Mouse (Mus musculus) left cerebral cortex, adult 11 months (tissue): Measurements from ENCODE around the gene Gbf1.

Experiments
- DNase-seq: peaks from one replicate; pipeline ENCODE4 v3.0.0; 2022; ENCODE audit warnings: low spot score

The Gbf1 gene

GRCm38 (mm10) chr19:46223118-46223517 lies 70.8 kb downstream of the Gbf1 start:
- no peak for DNase-seq

- DNase-seq: no peak
These were observed 72.6 kb downstream of the Gbf1 start for GRCm38 (mm10) chr19:46224882-46225281.

GRCm38 (mm10) chr19:46225506-46225905 lies 73.2 kb downstream of the Gbf1 start:
- no peak for DNase-seq

GRCm38 (mm10) chr19:46226295-46226694 lies 74.0 kb downstream of the Gbf1 start:
- no peak for DNase-seq

DNA sequence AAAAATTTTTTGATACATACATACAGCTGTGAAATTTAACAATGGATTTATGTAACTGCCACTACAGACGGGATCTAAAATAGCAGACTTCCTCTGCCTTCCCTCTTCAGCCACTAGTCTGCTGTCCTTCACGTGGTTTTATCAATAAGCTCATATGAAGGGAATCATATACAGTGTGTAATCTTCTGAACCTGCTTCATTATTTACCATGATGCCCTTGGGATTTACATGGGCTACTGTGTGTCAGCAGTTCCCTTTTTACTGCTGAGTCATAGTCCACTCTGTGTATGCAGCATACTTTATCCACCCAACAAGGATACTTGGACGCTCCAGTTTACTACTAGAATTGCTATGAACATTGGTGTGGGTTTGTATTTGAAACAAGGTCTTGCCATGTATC lies 75.0 kb downstream of the Gbf1 start:
- no peak for DNase-seq

DNA sequence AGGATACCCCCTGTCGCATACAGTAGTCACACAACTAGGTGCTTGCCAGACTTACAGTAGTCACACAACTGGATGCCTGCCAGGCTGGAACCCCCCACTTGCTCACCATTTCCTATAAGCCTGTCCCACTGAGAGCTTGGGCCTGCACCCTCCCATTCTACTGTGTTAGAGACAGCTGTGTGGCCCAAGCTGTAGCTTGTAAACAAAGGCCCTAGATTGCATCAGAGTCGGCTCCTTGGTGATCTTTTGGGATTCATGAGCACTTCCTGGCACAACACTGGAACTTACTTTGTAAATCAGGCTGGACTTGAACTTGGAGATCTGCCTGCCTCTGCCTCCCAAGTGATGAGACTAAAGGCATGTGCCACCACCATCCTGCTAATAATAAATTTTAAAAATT lies 82.1 kb downstream of the Gbf1 start:
- no peak for DNase-seq

DNA sequence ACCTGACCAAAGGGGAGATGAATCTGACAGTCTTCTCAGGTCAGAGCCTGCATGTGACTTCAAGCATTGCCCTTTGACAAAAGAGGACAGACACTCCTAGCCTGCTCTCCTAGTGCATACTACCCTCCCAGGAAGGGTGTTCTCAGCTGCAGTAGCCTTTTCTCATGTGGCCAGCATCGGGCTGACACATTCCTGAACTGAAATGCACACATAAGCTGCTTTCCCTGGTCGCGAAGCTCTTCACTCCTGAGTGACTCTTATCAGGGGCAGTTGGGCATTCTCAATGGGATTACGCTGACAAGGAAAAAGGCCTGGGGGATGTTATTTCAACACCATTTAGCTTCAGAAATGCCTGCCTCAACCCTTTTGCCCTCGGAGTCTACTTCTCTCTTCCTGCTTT lies 84.3 kb downstream of the Gbf1 start:
- DNase-seq: no peak

- DNase-seq: no peak
These were observed 87.9 kb downstream of the Gbf1 start for GRCm38 (mm10) chr19:46240246-46240645.

- DNase-seq: no peak
These were observed 90.1 kb downstream of the Gbf1 start for GRCm38 (mm10) chr19:46242416-46242815.

GRCm38 (mm10) chr19:46244628-46245027 lies 92.3 kb downstream of the Gbf1 start:
- DNase-seq: no peak

- DNase-seq: no peak
These were observed 96.7 kb downstream of the Gbf1 start for GRCm38 (mm10) chr19:46248991-46249390.

GRCm38 (mm10) chr19:46254163-46254752 lies 101.9 kb downstream of the Gbf1 start:
- DNase-seq: no peak

- no peak for DNase-seq
These were observed 112.5 kb downstream of the Gbf1 start for GRCm38 (mm10) chr19:46264762-46265161.

DNA sequence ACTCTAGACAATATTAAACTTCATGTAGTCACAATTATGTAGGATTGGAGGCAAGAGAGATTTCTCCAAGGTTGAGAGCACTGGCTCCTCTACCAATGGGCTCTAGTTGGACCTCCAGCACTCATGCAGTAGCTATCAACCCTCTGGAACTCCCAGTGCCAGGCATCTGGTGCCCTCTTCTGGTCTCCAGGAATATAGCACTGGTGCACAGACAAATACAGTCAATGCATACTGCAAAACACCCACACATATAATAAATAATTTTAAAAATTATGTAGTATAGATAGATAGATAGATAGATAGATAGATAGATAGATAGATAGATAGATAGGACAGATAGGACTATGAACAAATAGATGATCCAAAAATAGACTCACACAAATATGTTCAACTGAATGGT lies 123.0 kb downstream of the Gbf1 start:
- DNase-seq: no peak

GRCm38 (mm10) chr19:46282081-46282849 lies 130.0 kb downstream of the Gbf1 start:
- DNase-seq: no peak

DNA sequence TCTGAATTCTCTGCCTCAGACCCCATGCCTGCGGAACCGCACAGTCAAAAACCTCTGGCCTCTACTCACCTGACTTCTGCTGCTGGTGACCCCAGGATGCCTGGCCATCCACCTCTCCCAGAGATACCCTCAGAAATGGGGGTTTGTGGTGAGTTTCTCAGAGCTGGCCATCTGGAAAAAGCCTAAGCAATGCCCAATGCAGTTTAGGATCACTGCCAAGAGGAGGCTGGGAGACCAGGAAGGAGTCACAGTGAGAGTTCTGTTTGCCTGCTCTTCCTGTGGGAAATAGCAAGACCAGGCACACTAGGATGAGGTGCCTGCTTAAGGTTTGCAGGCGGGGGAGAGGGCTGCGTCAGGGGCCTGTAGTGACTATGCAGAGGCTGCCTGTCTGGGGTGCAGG lies 132.4 kb downstream of the Gbf1 start:
- no peak for DNase-seq

DNA sequence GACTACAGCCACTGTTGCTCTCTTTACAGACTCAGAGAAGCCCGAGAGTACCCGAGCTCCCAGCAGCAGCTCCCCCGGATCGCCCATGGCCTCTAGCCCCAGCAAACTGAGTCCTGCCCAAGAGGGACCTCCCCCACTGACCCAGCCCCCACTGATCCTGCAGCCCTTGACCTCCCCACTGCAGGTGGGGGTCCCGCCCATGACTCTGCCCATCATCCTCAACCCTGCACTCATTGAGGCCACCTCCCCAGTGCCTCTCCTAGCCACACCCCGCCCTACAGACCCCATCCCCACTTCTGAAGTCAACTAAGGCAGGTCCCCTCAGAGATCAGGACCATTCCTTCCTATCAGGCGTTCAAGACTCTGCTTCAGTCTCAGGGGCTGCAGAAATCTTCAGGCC lies 133.3 kb downstream of the Gbf1 start:
- no peak for DNase-seq

DNA sequence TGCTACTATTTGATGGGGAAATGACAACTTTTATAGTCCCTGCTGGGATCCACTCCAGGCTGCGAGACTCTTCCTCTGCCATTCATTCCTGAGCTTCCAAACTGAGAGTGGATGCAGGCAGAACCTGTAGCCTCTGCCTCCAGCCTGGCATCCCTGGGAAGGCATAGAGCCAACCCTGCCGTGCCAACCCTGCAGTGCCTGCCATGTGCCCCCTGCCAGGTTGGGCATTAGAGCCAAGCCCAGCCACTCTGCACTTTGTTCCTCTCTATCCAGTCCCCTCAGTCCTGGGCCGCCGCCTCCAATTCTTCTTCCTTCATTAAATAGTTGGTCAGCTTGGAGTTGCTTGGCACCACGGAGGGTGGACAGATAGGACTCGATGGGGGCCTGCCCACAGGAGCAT lies 133.7 kb downstream of the Gbf1 start:
- no peak for DNase-seq

DNA sequence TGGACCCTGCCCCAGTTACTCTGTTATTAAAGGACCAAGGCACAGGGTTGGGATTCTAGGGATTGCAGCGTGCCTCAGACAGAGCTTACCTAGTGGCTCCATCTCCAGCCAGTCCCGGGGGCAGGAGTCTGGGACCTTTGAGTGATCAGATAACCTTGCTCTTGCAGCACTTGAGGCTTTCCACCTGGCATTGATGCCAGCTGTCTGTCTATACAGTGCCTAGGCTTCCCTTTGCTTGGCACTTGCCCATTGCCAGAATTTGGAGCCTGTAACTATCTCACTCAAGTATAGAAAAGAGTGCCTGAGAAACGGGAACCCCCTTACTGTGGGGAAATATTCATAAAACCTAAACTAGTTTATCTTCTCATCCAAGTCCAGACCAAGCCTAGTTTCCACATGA lies 134.6 kb downstream of the Gbf1 start:
- DNase-seq: no peak

GRCm38 (mm10) chr19:46287566-46287965 lies 135.3 kb downstream of the Gbf1 start:
- DNase-seq: no peak

- DNase-seq: no peak
These were observed 138.3 kb downstream of the Gbf1 start for GRCm38 (mm10) chr19:46290535-46291105.

DNA sequence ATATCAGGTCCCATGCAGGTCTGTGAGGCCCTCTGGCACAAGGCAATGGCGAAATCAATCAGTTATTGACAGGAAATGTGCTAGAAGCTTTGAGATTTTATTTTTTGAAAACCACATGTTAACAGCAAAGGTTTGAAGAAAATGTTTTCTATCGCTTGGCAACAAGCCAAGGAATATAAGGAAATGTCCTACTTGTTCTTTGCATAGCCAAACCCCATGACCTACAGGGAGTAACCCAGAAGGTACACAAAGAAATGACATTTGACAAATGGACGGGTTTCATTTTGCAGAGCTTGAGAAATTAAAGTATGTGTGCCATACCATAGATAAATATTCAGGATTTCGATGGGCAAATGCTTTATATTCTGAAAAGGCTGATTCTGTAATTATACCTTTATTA lies 144.6 kb downstream of the Gbf1 start:
- no peak for DNase-seq

DNA sequence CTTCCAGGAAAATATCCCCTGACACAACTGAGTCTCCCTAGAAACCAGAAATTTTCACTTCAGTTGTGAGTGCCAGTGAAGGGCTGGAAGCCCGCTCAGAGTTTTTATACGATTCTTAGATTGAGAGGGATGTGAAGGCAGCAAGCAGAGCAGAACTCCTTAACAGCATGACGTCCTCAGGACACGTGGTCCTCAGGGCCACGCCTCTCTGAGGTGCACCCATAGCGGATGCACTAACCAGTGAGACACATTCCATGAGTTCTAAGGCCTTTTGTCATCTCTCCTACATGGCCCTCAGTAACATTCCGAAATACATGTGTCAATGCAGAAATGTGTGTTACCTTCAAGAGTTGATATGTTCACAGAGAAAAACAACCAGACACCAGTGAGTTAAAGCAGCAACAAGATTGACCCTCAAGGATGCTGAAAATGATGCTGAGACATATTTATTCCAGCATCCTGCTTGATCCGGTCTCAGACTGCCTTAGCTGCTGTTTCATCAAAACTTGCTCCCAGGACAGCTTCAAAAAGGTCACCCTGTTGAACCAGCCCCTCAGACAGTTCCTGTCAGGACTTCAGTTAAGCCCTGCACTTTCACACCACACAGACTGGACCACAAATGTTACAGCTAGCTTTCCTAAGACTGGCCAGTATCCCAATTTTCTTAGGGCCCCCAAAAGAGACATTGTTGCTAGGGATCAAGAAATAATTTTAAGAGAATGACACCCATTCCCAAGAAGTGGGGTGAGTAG lies 148.2 kb downstream of the Gbf1 start:
- no peak for DNase-seq
